Mouse (Mus musculus) kidney, embryonic 14.5 days (tissue): Measurements from ENCODE around the gene Cers5. TPM values are rescaled to one million over a fixed set of nuclear protein-coding genes. Genes with fewer than 3 reads are reported as not detected.
A peak's percentile ranks its signal among the peaks of the same experiment; 100 is the strongest.

Experiments
- ATAC-seq: fragments of 200-750 bp; cut with Nextera tagmentation; 2 replicates; pipeline ENCODE4 v1.8.0; 2017; ENCODE audit warnings: moderate number of reproducible peaks, mild to moderate bottlenecking, moderate TSS enrichment, moderate library complexity; ENCODE audit not compliant: low FRiP score, low TSS enrichment
- H3K27ac ChIP-seq: fragments of 300-500 bp; sonication (generic); 2 replicates; pipeline ENCODE4 v1.5.1; 2014; ENCODE audit warnings: low read depth, mild to moderate bottlenecking, low read length, moderate library complexity, mixed read lengths
- H3K27me3 ChIP-seq: fragments of 300-500 bp; sonication (generic); 2 replicates; pipeline ENCODE4 v1.6.1; 2014; ENCODE audit warnings: mild to moderate bottlenecking, low read length; ENCODE audit not compliant: control insufficient read depth, insufficient read depth
- H3K36me3 ChIP-seq: fragments of 300-500 bp; sonication (generic); 2 replicates; pipeline ENCODE4 v1.6.1; 2014; ENCODE audit warnings: low read length, mixed read lengths; ENCODE audit not compliant: control insufficient read depth, insufficient read depth
- H3K4me1 ChIP-seq: fragments of 300-500 bp; sonication (generic); 2 replicates; pipeline ENCODE4 v1.6.1; 2014; ENCODE audit warnings: low read length, mixed read lengths; ENCODE audit not compliant: control insufficient read depth, insufficient read depth
- H3K4me2 ChIP-seq: fragments of 300-500 bp; sonication (generic); replicated peaks from 2 replicates; pipeline ENCODE4 v1.6.1; 2014; ENCODE audit warnings: low read depth, mild to moderate bottlenecking, low read length
- H3K4me3 ChIP-seq: fragments of 300-500 bp; sonication (generic); 2 replicates; pipeline ENCODE4 v1.5.1; 2014; ENCODE audit warnings: mild to moderate bottlenecking, low read length
- H3K9ac ChIP-seq: fragments of 300-500 bp; sonication (generic); 2 replicates; pipeline ENCODE4 v1.6.1; 2014; ENCODE audit warnings: low read depth, mild to moderate bottlenecking, low read length, moderate library complexity
- H3K9me3 ChIP-seq: fragments of 300-500 bp; sonication (generic); 2 replicates; pipeline ENCODE4 v1.6.1; 2016; ENCODE audit warnings: low read length; ENCODE audit not compliant: control insufficient read depth
- WGBS: fragments of 180-500 bp; shearing (Covaris S2); extraction: QIAGEN DNeasy Blood & Tissue Kit; methylation state at CpG from one replicate; pipeline ENCODE4 v1.1.7; 2014; 5-methylcytosine and 5-hydroxymethylcytosine counted together
- polyA plus RNA-seq: library from polyadenylated mRNA; unstranded; fragments of >200 nt; fragmentation: Nextera tagmentation; extraction: Ambion mirVana; gene quantifications from 2 replicates; pipeline ENCODE4 v1.2.1, GENCODE M21; 2014

Cers5 gene
- polyA plus RNA-seq, 1 experiment from 2014 or later: 87.7 TPM

- WGBS: 11% methylated on average over 4 of the region's 4 CpGs
- no peak overlapping the region for H3K4me2 ChIP-seq
- no peaks in the 10 kb centered on the region for H3K36me3 ChIP-seq
- H3K27me3 ChIP-seq: no peaks in the 10 kb centered on the region
- H3K4me3 ChIP-seq: no peak overlapping the region
- no peak overlapping the region for H3K9ac ChIP-seq
- ATAC-seq: peak; percentile 50
- H3K27ac ChIP-seq: no peak overlapping the region
- no peaks in the 10 kb centered on the region for H3K9me3 ChIP-seq
- H3K4me1 ChIP-seq: no peaks in the 10 kb centered on the region
Observed at GRCm38 (mm10) chr15:99688712-99689111, 84.0 kb downstream of the Cers5 start.

Other genes with a start within 250 kb of the Cers5 start
- gene Faim2, start 244.7 kb downstream of the Cers5 start, polyA plus RNA-seq: not detected in 2 replicates
- 3.7 and 5.4 TPM in 2 replicates for gene Aqp2, start 193.8 kb downstream of the Cers5 start, polyA plus RNA-seq
- 0.16 and 0.27 TPM in 2 replicates for gene Aqp5, start 182.1 kb downstream of the Cers5 start, polyA plus RNA-seq
- not detected in 2 replicates for gene Aqp6, start 171.5 kb downstream of the Cers5 start, polyA plus RNA-seq
- 79.1 and 113 TPM in 2 replicates for gene Racgap1, start 121.2 kb downstream of the Cers5 start, polyA plus RNA-seq
- gene Asic1, start 102.5 kb downstream of the Cers5 start, polyA plus RNA-seq: 0.88 and 0.90 TPM in 2 replicates
- gene Smarcd1, start 70.8 kb downstream of the Cers5 start, polyA plus RNA-seq: 54.3 and 74.2 TPM in 2 replicates
- gene Gm17349, start 67.4 kb downstream of the Cers5 start, polyA plus RNA-seq: not detected in 2 replicates
- gene Gpd1, start 55.4 kb downstream of the Cers5 start, polyA plus RNA-seq: 2.0 and 3.1 TPM in 2 replicates
- 184 and 218 TPM in 2 replicates for gene Cox14, start 47.3 kb downstream of the Cers5 start, polyA plus RNA-seq
- 23.4 and 43.5 TPM in 2 replicates for gene Lima1, start 102.6 kb upstream of the Cers5 start, polyA plus RNA-seq
- not detected in 2 replicates for gene Fam186a, start 194.2 kb upstream of the Cers5 start, polyA plus RNA-seq
- 33.3 and 49.3 TPM in 2 replicates for gene Larp4, start 197.2 kb upstream of the Cers5 start, polyA plus RNA-seq